Mouse (Mus musculus): ENCODE measurements around the gene Ttll8.

GRCm38 (mm10) chr15:89000367-89000766, 46.1 kb upstream of the Ttll8 start:
- TF ChIP-seq CTCF (conservative IDR thresholded peaks at IDR 0.05; ENCODE audit: insufficient read depth, insufficient read length, low read depth, low read length): no peak
- no peak for TF ChIP-seq POLR2A (IDR thresholded peaks at IDR 0.05; ENCODE audit: low read depth, low read length)

All from kidney, adult 2 months (tissue).